Mouse (Mus musculus) forebrain, postnatal 0 days (tissue): ENCODE results near the gene Sirt4. TPM values are rescaled to one million over a fixed set of nuclear protein-coding genes. Genes with fewer than 3 reads are reported as not detected.

Experiments used
- ATAC-seq: fragments of 200-750 bp; cut with Nextera tagmentation; 2 replicates; pipeline ENCODE4 v1.8.0; 2017; ENCODE audit warnings: mild to moderate bottlenecking, moderate library complexity
- DNase-seq: peaks from one replicate; pipeline ENCODE4 v3.0.0-alpha.2; 2015
- H3K27ac ChIP-seq: fragments of 300-500 bp; sonication (generic); 2 replicates; pipeline ENCODE4 v1.5.1; 2014; ENCODE audit warnings: low read depth, mild to moderate bottlenecking, antibody characterized with exemption, low read length, moderate library complexity, mixed read lengths
- H3K27me3 ChIP-seq: fragments of 300-500 bp; sonication (generic); 2 replicates; pipeline ENCODE4 v1.6.1; 2014; ENCODE audit warnings: mild to moderate bottlenecking, low read length, mixed read lengths; ENCODE audit not compliant: insufficient read depth
- H3K36me3 ChIP-seq: fragments of 300-500 bp; sonication (generic); 2 replicates; pipeline ENCODE4 v1.6.1; 2014; ENCODE audit warnings: mild to moderate bottlenecking, moderate library complexity; ENCODE audit not compliant: insufficient read depth
- H3K4me1 ChIP-seq: fragments of 300-500 bp; sonication (generic); 2 replicates; pipeline ENCODE4 v1.6.1; 2014; ENCODE audit warnings: antibody characterized with exemption; ENCODE audit not compliant: insufficient read depth
- H3K4me2 ChIP-seq: fragments of 300-500 bp; sonication (generic); 2 replicates; pipeline ENCODE4 v1.6.1; 2014; ENCODE audit warnings: low read depth, mild to moderate bottlenecking, moderate library complexity
- H3K4me3 ChIP-seq: fragments of 300-500 bp; sonication (generic); 2 replicates; pipeline ENCODE4 v1.5.1; 2014; ENCODE audit warnings: low read depth, low read length, mixed read lengths
- H3K9ac ChIP-seq: fragments of 300-500 bp; sonication (generic); 2 replicates; pipeline ENCODE4 v1.6.1; 2014; ENCODE audit warnings: mild to moderate bottlenecking
- H3K9me3 ChIP-seq: fragments of 300-500 bp; sonication (generic); 2 replicates; pipeline ENCODE4 v1.6.1; 2016; ENCODE audit warnings: low read length
- CTCF ChIP-seq: sonication (generic); IDR thresholded peaks from 2 replicates; pipeline ENCODE4 v1.5.1; 2016; ENCODE audit warnings: antibody characterized with exemption, control low read depth, low read depth
- WGBS: fragments of 180-500 bp; shearing (Covaris S2); extraction: QIAGEN DNeasy Blood & Tissue Kit; methylation state at CpG from one replicate; pipeline ENCODE4 v1.1.7; 2014; 5-methylcytosine and 5-hydroxymethylcytosine counted together
- polyA plus RNA-seq: library from polyadenylated mRNA; unstranded; fragments of >200 nt; fragmentation: Nextera tagmentation; extraction: Ambion mirVana; gene quantifications from 2 replicates; pipeline ENCODE4 v1.2.1, GENCODE M21; 2015
- total RNA-seq: library from RNA; depleted of rRNA; stranded (reverse); fragments of >200 nt; gene quantifications from 2 replicates; pipeline ENCODE4 v1.2.3, GENCODE M21; 2014; rRNA removed

Gene Sirt4
- total and polyA plus RNA-seq, 2 experiments from 2014 or later = 18.3 to 36.3 TPM

DNA sequence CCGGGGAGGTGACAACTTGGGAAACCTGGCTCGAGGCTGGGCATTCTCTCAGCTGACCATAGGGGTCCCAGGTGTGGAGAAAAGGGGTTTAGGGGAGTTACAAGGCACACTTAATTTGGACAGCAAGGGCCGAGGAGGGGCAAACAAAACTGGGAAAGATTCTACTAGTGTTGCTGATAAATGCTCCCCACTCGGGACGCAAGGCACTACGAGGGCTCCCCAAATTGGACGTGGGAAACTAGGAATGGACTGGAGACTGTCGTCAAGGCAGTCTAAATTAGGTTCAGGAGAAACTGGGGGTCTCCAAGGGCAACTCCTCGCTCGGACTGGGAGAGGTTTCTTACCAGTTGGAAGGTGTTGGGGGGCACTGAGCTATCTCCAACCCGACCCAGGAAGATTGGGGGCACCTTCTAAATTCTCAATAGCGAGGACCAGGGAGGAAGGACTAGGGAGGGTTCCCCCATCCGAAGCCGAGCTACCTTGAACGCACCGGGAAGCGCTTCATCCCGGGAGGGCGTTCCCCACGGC, 55.6 kb downstream of the Sirt4 start:
- WGBS = 3% methylated on average over 20 of the region's 20 CpGs
- peak overlapping the region; percentile 95 for H3K4me2 ChIP-seq
- peak overlapping the region; percentile 91 for H3K27ac ChIP-seq
- peaks cover 28% of the 10 kb centered on the region for H3K4me1 ChIP-seq
- H3K9me3 ChIP-seq = no peaks in the 10 kb centered on the region
- no peak for TF ChIP-seq CTCF
- DNase-seq (no peak), ATAC-seq (no peak)
- H3K4me3 ChIP-seq = peak overlapping the region; percentile 96
- no peaks in the 10 kb centered on the region for H3K27me3 ChIP-seq
- H3K9ac ChIP-seq = peak overlapping the region; percentile 99
- H3K36me3 ChIP-seq = no peaks in the 10 kb centered on the region

Other genes with a start within 250 kb of the Sirt4 start
- 32.8 and 40.8 TPM in 2 replicates for gene Pop5, start 248.9 kb downstream of the Sirt4 start, total RNA-seq
- 85.9 and 96.6 TPM in 2 replicates for gene Pop5, start 248.9 kb downstream of the Sirt4 start, polyA plus RNA-seq
- 91.4 and 106 TPM in 2 replicates for gene Rnf10, start 211.8 kb downstream of the Sirt4 start, total RNA-seq
- gene Rnf10, start 211.8 kb downstream of the Sirt4 start, polyA plus RNA-seq = 150 and 169 TPM in 2 replicates
- gene Coq5, start 205.1 kb downstream of the Sirt4 start, total RNA-seq = 35.9 and 41.7 TPM in 2 replicates
- 40.7 and 45.2 TPM in 2 replicates for gene Coq5, start 205.1 kb downstream of the Sirt4 start, polyA plus RNA-seq
- 259 and 351 TPM in 2 replicates for gene Dynll1, start 183.7 kb downstream of the Sirt4 start, total RNA-seq
- gene Dynll1, start 183.7 kb downstream of the Sirt4 start, polyA plus RNA-seq = 1,192 and 1,422 TPM in 2 replicates
- 43.7 and 49.9 TPM in 2 replicates for gene Srsf9, start 157.5 kb downstream of the Sirt4 start, total RNA-seq
- gene Srsf9, start 157.5 kb downstream of the Sirt4 start, polyA plus RNA-seq = 112 and 117 TPM in 2 replicates
- gene Gatc, start 143.5 kb downstream of the Sirt4 start, total RNA-seq = 21.8 and 25.5 TPM in 2 replicates
- 34.8 and 40.2 TPM in 2 replicates for gene Gatc, start 143.5 kb downstream of the Sirt4 start, polyA plus RNA-seq
- 17.3 and 22.8 TPM in 2 replicates for gene Triap1, start 143.5 kb downstream of the Sirt4 start, total RNA-seq
- gene Triap1, start 143.5 kb downstream of the Sirt4 start, polyA plus RNA-seq = 60.5 and 68.0 TPM in 2 replicates
- 628 and 701 TPM in 2 replicates for gene Cox6a1, start 135.7 kb downstream of the Sirt4 start, total RNA-seq
- gene Cox6a1, start 135.7 kb downstream of the Sirt4 start, polyA plus RNA-seq = 1,510 and 1,858 TPM in 2 replicates
- 53.8 and 65.9 TPM in 2 replicates for gene Msi1, start 55.1 kb downstream of the Sirt4 start, total RNA-seq
- 48.2 and 49.9 TPM in 2 replicates for gene Msi1, start 55.1 kb downstream of the Sirt4 start, polyA plus RNA-seq
- not detected in 2 replicates for gene Pla2g1b, start 18.5 kb downstream of the Sirt4 start, total RNA-seq
- not detected in 2 replicates for gene Pla2g1b, start 18.5 kb downstream of the Sirt4 start, polyA plus RNA-seq
- 23.5 and 29.8 TPM in 2 replicates for gene Pxn, start 22.0 kb upstream of the Sirt4 start, total RNA-seq
- gene Pxn, start 22.0 kb upstream of the Sirt4 start, polyA plus RNA-seq = 14.1 and 14.8 TPM in 2 replicates
- gene Rplp0, start 74.7 kb upstream of the Sirt4 start, total RNA-seq = 1,794 and 2,056 TPM in 2 replicates
- 842 and 978 TPM in 2 replicates for gene Rplp0, start 74.7 kb upstream of the Sirt4 start, polyA plus RNA-seq
- gene Gcn1l1, start 80.5 kb upstream of the Sirt4 start, total RNA-seq = 51.9 and 74.4 TPM in 2 replicates
- gene Gcn1l1, start 80.5 kb upstream of the Sirt4 start, polyA plus RNA-seq = 19.4 and 22.4 TPM in 2 replicates
- 87.7 and 92.5 TPM in 2 replicates for gene Rab35, start 147.2 kb upstream of the Sirt4 start, total RNA-seq
- 22.0 and 24.7 TPM in 2 replicates for gene Rab35, start 147.2 kb upstream of the Sirt4 start, polyA plus RNA-seq
- 183 and 184 TPM in 2 replicates for gene Bicdl1, start 246.9 kb upstream of the Sirt4 start, total RNA-seq
- gene Bicdl1, start 246.9 kb upstream of the Sirt4 start, polyA plus RNA-seq = 21.6 and 27.6 TPM in 2 replicates